Mouse (Mus musculus): ENCODE data around the gene Khk.

The Khk gene

GRCm38 (mm10) chr5:30968416-30968815 is 47.2 kb downstream of the Khk start, which contains the start of gene Tcf23:
Gene Tcf23, plus strand, starts transcription at chr5:30968662.
- no peak for DNase-seq (ENCODE audit: low read depth, low spot score)

GRCm38 (mm10) chr5:30969440-30969839 is 48.2 kb downstream of the Khk start:
- no peak for DNase-seq (ENCODE audit: low read depth, low spot score)

GRCm38 (mm10) chr5:30974870-30975656 is 53.8 kb downstream of the Khk start:
- DNase-seq (ENCODE audit: low read depth, low spot score): no peak

Data from 3T3-L1 (cell line).